Mouse (Mus musculus) olfactory bulb, adult 2 months (tissue): ENCODE measurements around the gene Ifna6.

Source experiments
- CTCF ChIP-seq: fragments of 200-500 bp; IDR thresholded peaks from 2 replicates; pipeline ENCODE4 v1.5.1; 2012; ENCODE audit warnings: low read depth, mild to moderate bottlenecking, low read length, moderate library complexity; ENCODE audit not compliant: insufficient read depth
- POLR2A ChIP-seq: fragments of 200-500 bp; IDR thresholded peaks from 2 replicates; pipeline ENCODE4 v1.6.1; 2012; ENCODE audit warnings: mild to moderate bottlenecking, low read depth, low read length, moderate library complexity; ENCODE audit not compliant: insufficient read depth

- no peak for TF ChIP-seq CTCF
- no peak for TF ChIP-seq POLR2A
Observed at GRCm38 (mm10) chr4:88876520-88876919, 49.3 kb downstream of the Ifna6 start.
